Mouse (Mus musculus) hindbrain, postnatal 0 days (tissue): ENCODE measurements at regions not wholly inside any gene's neighbourhood (a gene's known extent, or its start where the extent isn't known, plus 50 kb on each side); places are given as distances from the start of the nearest gene placed in this dataset.
"Not testable (repeated sequence)": the region's sequence is repeated elsewhere in the genome, so short reads cannot be mapped to it uniquely, and the experiment has no call there.

Experiments
- ATAC-seq: fragments of 200-750 bp; cut with Nextera tagmentation; 2 replicates; pipeline ENCODE4 v1.8.0; 2017; ENCODE audit warnings: mild to moderate bottlenecking, moderate TSS enrichment, moderate library complexity
- DNase-seq: peaks from one replicate; pipeline ENCODE4 v3.0.0-alpha.2; 2015; ENCODE audit warnings: low spot score
- H3K27ac ChIP-seq: fragments of 300-500 bp; sonication (generic); 2 replicates; pipeline ENCODE4 v1.5.1; 2014; ENCODE audit warnings: mild to moderate bottlenecking
- H3K27me3 ChIP-seq: fragments of 300-500 bp; sonication (generic); 2 replicates; pipeline ENCODE4 v1.6.1; 2014; ENCODE audit warnings: low read length, mixed read lengths; ENCODE audit not compliant: insufficient read depth
- H3K36me3 ChIP-seq: fragments of 300-500 bp; sonication (generic); 2 replicates; pipeline ENCODE4 v1.6.1; 2014; ENCODE audit warnings: low read length, mixed read lengths; ENCODE audit not compliant: insufficient read depth
- H3K4me1 ChIP-seq: fragments of 300-500 bp; sonication (generic); 2 replicates; pipeline ENCODE4 v1.6.1; 2014; ENCODE audit warnings: antibody characterized with exemption, low read length, mixed read lengths; ENCODE audit not compliant: insufficient read depth
- H3K4me2 ChIP-seq: fragments of 300-500 bp; sonication (generic); 2 replicates; pipeline ENCODE4 v1.6.1; 2014; ENCODE audit warnings: low read depth, mild to moderate bottlenecking, low read length, moderate library complexity, mixed read lengths
- H3K4me3 ChIP-seq: fragments of 300-500 bp; sonication (generic); 2 replicates; pipeline ENCODE4 v1.5.1; 2014; ENCODE audit warnings: low read length
- H3K9ac ChIP-seq: fragments of 300-500 bp; sonication (generic); replicated peaks from 2 replicates; pipeline ENCODE4 v1.6.1; 2014; ENCODE audit warnings: mild to moderate bottlenecking, low read length, moderate library complexity, mixed read lengths
- H3K9me3 ChIP-seq: fragments of 300-500 bp; sonication (generic); 2 replicates; pipeline ENCODE4 v1.6.1; 2016; ENCODE audit warnings: low read length, mixed read lengths
- CTCF ChIP-seq: IDR thresholded peaks from 2 replicates; pipeline ENCODE4 v1.5.1; 2016; ENCODE audit warnings: antibody characterized with exemption, control low read depth, low read depth
- WGBS: fragments of 180-500 bp; shearing (Covaris S2); extraction: QIAGEN DNeasy Blood & Tissue Kit; methylation state at CpG from one replicate; pipeline ENCODE4 v1.1.7; 2014; 5-methylcytosine and 5-hydroxymethylcytosine counted together

- no peaks in the 10 kb centered on the region for H3K27me3 ChIP-seq
- H3K9me3 ChIP-seq = no peaks in the 10 kb centered on the region
- H3K4me2 ChIP-seq = no peak overlapping the region
- H3K9ac ChIP-seq = no peak overlapping the region
- no peaks in the 10 kb centered on the region for H3K4me1 ChIP-seq
- no peak overlapping the region for H3K27ac ChIP-seq
- H3K36me3 ChIP-seq = no peaks in the 10 kb centered on the region
- ATAC-seq (no peak), DNase-seq (no peak)
- no peak for TF ChIP-seq CTCF
- WGBS = 83% methylated on average over 3 of the region's 3 CpGs
- H3K4me3 ChIP-seq = no peak overlapping the region
Observed at GRCm38 (mm10) chr10:96407846-96408245, 209.0 kb upstream of the Btg1 start.

- H3K27me3 ChIP-seq = no peaks in the 10 kb centered on the region
- no peak overlapping the region for H3K9ac ChIP-seq
- no peak overlapping the region for H3K4me2 ChIP-seq
- DNase-seq (no peak), ATAC-seq (no peak)
- WGBS = 79% methylated on average over 2 of the region's 2 CpGs
- H3K9me3 ChIP-seq = no peaks in the 10 kb centered on the region
- H3K36me3 ChIP-seq = no peaks in the 10 kb centered on the region
- H3K27ac ChIP-seq = no peak overlapping the region
- no peaks in the 10 kb centered on the region for H3K4me1 ChIP-seq
- TF ChIP-seq CTCF = no peak
- H3K4me3 ChIP-seq = no peak overlapping the region
Observed at GRCm38 (mm10) chr10:96408250-96408649, 208.6 kb upstream of the Btg1 start.

DNA sequence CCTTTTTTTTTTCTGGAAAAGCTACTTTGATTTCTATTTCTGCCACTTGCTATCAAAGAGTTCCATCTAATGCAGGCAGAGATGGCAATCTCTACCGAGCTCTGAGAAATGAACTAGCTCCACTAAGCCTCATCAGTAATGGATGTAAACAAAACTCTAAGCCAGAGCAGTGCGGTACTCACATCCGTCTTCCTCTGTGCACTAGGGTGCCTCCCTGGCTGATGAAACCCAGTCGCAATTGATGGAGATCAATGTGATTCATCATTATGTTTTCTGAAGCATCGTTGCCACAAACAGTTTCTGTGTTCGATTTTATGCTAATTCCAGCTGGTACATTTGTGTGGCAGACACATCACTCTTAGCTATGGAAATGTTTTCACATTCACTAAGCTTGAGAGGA, 206.8 kb upstream of the Btg1 start:
- WGBS = 55% methylated on average over 6 of the region's 6 CpGs
- Histone ChIP-seq H3K9me3 (no peaks in the 10 kb centered on the region), H3K4me3 (no peak overlapping the region), H3K9ac (no peak overlapping the region), H3K27ac (no peak overlapping the region), H3K4me1 (no peaks in the 10 kb centered on the region), H3K27me3 (no peaks in the 10 kb centered on the region), H3K4me2 (no peak overlapping the region), H3K36me3 (no peaks in the 10 kb centered on the region)
- ATAC-seq (no peak), DNase-seq (no peak)
- no peak for TF ChIP-seq CTCF

GRCm38 (mm10) chr10:96414807-96415206, 202.0 kb upstream of the Btg1 start:
- Histone ChIP-seq H3K4me3 (no peak overlapping the region), H3K27ac (no peak overlapping the region), H3K36me3 (no peaks in the 10 kb centered on the region), H3K9me3 (no peaks in the 10 kb centered on the region), H3K4me2 (no peak overlapping the region), H3K4me1 (no peaks in the 10 kb centered on the region), H3K27me3 (no peaks in the 10 kb centered on the region), H3K9ac (no peak overlapping the region)
- no peak for ATAC-seq
- WGBS = 90% methylated on average over 11 of the region's 11 CpGs
- no peak for DNase-seq
- no peak for TF ChIP-seq CTCF

DNA sequence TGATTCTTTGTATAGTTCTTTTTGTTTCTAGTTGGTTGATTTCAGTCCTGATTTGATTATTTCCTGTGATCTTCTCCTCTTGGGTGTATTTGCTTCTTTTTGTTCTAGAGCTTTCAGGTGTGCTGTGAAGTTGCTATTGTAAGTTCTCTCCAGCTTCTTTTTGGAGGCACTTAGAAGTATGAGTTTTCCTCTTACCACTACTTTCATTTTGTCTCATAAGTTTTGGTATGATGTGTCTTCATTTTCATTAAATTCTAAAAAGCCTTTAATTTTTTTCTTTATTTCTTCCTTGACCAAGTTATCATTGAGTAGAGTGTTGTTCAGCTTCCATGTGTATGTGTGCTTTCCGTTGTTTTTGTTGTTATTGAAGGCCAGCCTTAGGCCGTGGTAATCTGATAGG, 195.3 kb upstream of the Btg1 start:
- H3K9ac ChIP-seq, H3K36me3 ChIP-seq, H3K9me3 ChIP-seq, H3K4me2 ChIP-seq, H3K27ac ChIP-seq, H3K4me1 ChIP-seq, H3K4me3 ChIP-seq, H3K27me3 ChIP-seq, DNase-seq, ATAC-seq: not testable (repeated sequence)
- WGBS = 92% methylated on average over 2 of the region's 2 CpGs

GRCm38 (mm10) chr10:96427407-96427806, 189.4 kb upstream of the Btg1 start:
- TF ChIP-seq CTCF = no peak
- no peak for ATAC-seq
- no peak for DNase-seq
- Histone ChIP-seq H3K9ac (no peak overlapping the region), H3K4me2 (no peak overlapping the region), H3K4me1 (no peaks in the 10 kb centered on the region), H3K27ac (no peak overlapping the region), H3K36me3 (no peaks in the 10 kb centered on the region), H3K27me3 (no peaks in the 10 kb centered on the region), H3K9me3 (no peaks in the 10 kb centered on the region), H3K4me3 (no peak overlapping the region)
- WGBS = 89% methylated on average over 5 of the region's 5 CpGs

DNA sequence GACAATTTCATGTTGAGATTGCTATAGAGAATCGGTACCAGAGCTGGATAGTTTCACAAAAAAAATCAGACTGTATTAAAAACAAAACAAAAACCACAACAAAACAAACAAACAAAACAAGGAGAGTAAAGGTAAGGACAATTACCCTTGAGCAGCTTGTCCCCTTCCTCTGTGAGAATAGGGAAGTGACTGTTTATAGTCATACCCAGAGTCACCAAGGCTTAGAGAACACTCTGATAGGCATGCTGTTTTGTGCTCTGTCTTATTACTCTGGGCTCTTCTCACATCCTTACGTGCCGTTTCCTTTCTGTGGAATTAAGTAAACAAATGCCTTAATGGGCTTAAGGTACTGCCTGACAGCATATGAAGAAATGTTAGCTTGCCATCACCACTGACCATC, 186.7 kb upstream of the Btg1 start:
- DNase-seq = no peak
- no peaks in the 10 kb centered on the region for H3K27me3 ChIP-seq
- no peak overlapping the region for H3K27ac ChIP-seq
- TF ChIP-seq CTCF = no peak
- H3K9me3 ChIP-seq = no peaks in the 10 kb centered on the region
- no peak overlapping the region for H3K4me3 ChIP-seq
- 74% methylated on average over 3 of the region's 3 CpGs for whole genome bisulfite sequencing
- ATAC-seq = no peak
- no peaks in the 10 kb centered on the region for H3K4me1 ChIP-seq
- H3K4me2 ChIP-seq = no peak overlapping the region
- H3K36me3 ChIP-seq = no peaks in the 10 kb centered on the region
- H3K9ac ChIP-seq = no peak overlapping the region
